Mouse (Mus musculus) left cerebral cortex, postnatal 4 days (tissue): ENCODE measurements around the gene Srd5a3. TPM values are rescaled to one million over a fixed set of nuclear protein-coding genes. Genes with fewer than 3 reads are reported as not detected.
A peak's percentile ranks its signal among the peaks of the same experiment; 100 is the strongest.
"Not testable (repeated sequence)": the region's sequence is repeated elsewhere in the genome, so short reads cannot be mapped to it uniquely, and the experiment has no call there.

Experiments
- DNase-seq: peaks from one replicate; pipeline ENCODE4 v3.0.0-alpha.2; 2022
- intact Hi-C: fragments of 180-260 bp; cut with DNase I; formaldehyde crosslinking; loops from one replicate; pipeline ENCODE4 v1.15.1; 2025
- total RNA-seq, 2 experiments: library from RNA; stranded (reverse); gene quantifications; 2 replicates each; pipeline ENCODE4 v1.2.3; 2021

The Srd5a3 gene
- total RNA-seq, result 10 to 100 TPM; 11.7 to 13.9 TPM

DNA sequence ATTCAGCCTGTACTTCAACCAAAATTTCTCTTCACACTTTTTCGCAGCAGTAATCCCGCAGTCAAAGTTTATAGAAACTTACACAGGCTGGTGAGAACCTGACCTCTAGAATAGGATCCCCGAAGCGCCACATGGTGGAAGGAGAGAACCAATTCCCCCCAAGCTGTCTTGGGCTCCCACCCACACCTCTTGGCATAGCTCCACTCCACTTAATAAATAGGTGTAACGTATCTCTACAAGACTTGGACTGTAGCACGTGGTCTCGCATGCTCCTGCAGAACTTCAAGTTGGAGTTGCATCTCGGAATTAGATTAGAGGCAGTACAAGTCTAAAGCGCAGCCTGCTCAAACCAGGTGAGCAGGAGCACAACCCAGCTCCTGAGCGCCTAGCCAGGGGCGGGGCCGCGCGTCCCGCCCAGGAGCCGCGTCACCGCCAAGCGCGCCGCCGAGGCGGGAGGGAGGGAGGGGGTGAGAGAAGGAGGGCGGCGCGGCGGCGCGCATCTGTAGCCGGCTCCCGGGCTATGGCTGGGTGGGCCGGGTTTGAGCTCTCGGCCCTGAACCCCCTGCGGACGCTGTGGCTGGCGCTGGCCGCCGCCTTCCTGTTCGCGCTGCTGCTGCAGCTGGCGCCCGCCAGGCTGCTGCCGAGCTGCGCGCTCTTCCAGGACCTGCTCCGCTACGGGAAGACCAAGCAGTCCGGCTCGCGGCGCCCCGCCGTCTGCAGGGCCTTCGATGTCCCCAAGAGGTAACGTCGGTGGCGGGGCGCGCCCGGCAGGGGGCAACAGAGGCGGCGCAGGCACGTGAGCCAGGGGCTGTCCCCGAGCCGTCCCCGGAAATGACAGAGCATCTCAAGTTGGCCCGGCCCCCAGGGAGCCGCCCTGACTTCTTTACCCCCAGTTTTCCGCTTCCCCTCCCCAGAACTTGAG, at the start of gene Srd5a3:
Srd5a3 (plus strand) TSS at position 464 of the 922 bp plus-strand sequence.
- peak; percentile 93 for DNase-seq
- intact Hi-C loops, result no loop called here

DNA sequence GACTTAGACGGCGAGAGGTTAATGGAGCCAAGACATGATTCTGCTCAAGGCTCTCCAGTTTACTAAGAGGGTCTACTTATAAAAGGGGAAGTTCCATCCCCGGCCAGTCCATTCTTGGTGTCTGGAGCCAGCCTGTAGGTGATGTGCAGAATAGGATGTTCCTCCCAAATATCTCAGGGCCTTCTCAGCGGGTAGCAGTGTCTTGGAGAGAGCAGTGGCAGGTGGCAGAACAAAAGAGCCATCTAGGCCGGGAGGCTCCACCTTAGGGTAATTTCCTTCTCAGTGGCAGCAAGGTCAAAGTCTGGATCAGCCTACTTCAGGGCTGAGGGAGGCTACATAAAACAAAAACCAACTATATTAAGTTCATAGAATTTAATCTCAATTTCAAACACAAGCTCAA, 36.3 kb upstream of the Srd5a3 start:
- intact Hi-C loops, DNase-seq: not testable (repeated sequence)

DNA sequence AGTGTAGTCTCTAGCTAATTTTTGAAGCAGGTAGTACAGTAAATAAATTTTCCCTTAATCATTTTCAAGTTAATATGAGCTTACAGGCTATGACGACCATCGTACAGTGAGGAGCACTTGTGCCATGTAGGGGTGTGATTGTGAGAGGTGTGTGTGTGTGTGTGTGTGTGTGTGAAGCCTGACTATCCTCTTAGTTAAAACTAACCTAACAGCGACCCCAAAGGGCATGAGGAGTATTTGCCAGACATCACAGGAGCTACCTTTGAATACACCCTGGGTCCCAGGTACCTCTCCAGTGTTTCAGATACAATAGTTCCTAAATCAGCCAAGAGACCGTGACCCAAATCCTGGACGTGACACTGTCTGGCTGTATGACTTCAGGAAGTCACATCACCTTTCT, 32.8 kb upstream of the Srd5a3 start:
- DNase-seq, result no peak

DNA sequence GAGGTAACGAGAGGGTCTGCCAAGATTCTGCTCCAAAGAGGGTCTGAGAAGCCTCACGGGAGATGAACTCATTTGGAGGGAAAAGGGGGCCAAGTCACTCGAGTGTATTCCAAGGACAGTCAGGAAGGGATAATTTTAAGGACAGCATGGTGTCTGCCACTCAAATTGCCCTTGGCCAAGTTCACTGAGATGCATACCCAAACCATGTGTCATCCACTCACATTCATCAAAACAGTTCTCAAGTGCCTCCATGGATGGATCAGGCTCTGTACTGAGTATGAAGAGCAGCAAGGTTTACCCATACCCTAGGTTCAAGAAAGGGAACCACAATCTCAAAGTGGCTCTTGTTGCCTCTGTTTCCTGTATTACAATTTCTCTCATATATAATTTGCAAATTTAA, 31.6 kb upstream of the Srd5a3 start:
- no peak for DNase-seq
- intact Hi-C loops, result no loop called here

More for the DNA sequence above, 32.8 kb upstream of the Srd5a3 start:
- intact Hi-C loops, result no loop called here

DNA sequence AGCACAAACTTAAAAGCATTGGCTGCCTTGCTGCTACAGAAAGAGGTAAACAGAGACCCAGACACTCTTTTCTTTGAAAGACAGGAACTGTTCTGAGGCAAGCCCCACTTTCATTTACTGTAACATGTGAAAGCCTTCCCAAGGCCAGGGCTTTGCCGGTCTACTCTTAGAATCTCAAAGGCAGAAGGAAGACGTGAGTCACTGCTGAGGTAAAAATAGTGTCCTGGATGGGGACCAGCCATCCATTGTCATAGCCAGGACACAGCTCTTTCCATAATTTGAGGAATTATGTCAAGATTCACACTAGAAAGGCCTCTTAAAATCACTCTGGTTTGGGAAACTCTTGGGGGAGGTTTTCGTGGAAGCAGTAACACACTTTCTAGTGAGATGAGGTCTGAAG, 28.9 kb upstream of the Srd5a3 start:
- DNase-seq, result no peak
- intact Hi-C loops, result no loop called here

DNA sequence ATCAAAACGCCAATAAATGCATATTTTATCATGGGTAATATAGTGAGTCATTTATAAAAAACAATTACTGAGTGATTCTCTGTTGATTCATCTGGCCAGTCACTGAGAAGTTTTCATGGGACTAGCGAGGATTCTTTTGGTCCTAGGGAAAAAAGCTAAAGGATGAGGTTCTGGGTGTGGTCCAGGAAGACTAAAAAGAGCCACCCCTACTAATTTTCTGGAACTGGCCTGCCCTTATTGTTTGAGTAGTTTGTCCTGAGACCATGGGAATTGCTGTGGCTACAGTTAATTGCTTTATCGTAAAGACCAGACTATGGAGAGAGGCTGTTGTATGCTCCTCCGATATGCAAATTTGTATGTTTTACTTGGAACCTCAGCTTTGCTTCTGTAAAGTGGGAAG, 28.1 kb upstream of the Srd5a3 start:
- intact Hi-C loops, result no loop called here
- DNase-seq, result no peak

DNA sequence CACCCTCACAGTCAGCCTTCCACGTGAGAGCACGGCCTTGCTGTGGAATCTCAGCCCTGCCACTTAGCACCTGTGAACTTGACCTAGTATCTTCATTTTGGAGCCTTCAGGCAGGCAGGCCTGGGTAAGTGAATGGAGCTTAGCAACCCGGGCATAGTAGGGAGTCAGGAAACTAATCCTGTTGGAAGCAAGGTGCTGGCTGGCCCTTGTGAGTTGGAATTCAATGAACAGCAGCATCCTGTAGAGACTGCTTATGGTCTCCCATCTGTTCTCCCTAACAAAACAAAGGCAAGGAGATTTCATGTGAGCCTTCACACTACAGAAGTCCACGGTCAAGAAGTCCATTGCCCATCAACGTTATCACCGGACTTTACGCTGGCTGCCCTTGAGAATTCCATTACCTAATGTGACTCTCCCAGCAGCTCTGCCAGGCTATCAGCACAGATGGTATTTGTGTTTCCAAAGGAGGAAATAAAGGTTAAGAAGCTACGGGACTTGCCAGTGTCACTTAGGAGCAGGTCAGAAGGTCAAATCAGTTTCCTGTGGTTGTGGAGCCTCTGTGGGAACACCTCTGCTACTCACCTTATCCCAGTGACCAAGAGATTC, 24.5 kb upstream of the Srd5a3 start:
- no peak for DNase-seq
- intact Hi-C loops, result no loop called here

DNA sequence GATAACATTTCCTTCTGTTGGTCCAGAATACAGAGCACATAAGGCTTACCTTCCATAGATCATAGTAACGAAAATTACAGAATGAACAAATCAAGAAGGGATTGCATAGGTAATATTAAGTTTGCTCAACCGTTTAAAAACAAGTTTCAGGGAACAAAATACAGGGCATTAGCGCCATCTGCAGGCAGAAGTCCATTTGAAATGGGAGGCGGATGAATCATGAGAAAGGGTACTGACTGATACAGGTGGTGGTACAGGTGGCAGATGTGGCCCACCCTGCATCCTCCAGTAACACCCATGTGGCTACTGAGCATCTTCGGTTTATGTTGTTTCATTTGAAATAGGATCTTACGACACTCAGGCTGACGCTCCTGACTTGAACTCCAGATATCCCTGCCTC, 21.6 kb upstream of the Srd5a3 start:
- DNase-seq, result peak; percentile 63
- intact Hi-C loops, result loop anchor here (2.0 kb wide), 1 partner anchor 256 kb away; no protein-coding TSS in a partner anchor

DNA sequence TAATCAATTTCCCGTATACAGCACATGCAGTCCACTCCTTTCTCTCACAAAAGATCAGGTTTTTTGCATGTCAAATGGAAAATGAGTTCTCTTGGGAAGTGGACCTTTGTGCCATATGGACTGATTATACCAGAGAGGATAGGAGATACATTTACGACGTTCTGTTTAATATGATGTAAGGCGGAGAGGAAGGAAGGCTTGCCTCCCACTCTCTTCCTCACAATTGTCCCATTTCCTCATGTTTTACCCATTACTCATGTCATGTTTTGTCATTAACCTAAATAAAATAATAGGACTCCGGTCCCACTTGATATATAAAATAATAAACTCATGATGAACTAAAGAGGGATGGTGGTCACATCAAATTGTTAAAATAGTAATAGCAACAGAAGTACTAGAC, 19.4 kb upstream of the Srd5a3 start:
- intact Hi-C loops, result loop anchor here (5.0 kb wide), 1 partner anchor 243 kb away; no protein-coding TSS in a partner anchor
- no peak for DNase-seq

DNA sequence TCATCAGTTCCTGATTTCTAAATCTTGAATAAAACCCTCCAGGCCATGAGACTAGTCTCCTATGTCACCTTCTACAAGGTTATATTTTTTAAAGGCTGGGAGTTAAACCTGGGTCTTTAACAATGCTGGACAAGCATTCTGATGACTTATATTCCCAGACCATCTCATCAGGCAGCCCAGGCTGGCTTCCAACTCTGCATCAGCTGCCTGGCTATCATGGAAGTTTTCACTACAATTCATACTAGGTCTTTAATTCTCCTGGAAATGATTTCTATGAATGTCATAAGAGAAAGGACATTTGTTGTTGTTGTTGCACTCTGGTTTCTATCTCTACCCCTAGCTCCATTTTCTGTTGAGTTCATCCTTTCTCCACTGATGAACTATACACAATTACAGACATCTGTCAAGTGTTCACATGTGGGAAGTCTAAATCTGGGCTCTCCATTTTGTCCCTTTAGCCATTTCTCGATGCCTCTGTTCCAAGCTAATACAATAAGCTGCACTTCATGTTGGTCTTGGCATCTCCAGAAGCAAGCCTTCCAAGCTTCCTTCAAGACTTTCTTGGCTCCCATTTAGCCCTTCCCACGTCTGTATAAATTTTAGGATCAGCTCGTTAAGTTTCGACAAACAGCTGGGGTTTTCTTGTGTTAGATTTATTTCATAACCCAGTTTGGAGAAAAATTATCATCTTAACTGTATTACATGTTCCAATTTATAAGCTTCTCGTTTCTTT, 12.3 kb upstream of the Srd5a3 start:
- no peak for DNase-seq
- intact Hi-C loops, result no loop called here

DNA sequence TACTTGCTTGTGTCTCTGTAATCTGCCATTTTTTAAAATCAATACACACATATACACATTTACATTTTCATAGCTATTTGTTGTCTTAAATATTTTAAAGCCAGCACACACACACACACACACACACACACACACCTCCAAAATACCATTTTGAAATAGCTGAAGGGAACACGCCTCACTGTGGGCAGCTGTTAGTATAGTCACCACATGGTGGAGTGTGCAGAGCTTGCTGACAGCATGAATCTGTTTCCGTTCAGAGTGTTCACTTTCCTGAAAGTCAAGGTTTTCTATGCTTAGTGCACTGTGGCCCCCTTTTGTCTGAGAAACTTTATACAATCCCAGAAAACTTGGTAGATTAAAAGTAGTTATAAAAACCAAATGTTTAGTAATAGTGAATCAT, 9.8 kb upstream of the Srd5a3 start:
- DNase-seq, result no peak
- intact Hi-C loops, result no loop called here

DNA sequence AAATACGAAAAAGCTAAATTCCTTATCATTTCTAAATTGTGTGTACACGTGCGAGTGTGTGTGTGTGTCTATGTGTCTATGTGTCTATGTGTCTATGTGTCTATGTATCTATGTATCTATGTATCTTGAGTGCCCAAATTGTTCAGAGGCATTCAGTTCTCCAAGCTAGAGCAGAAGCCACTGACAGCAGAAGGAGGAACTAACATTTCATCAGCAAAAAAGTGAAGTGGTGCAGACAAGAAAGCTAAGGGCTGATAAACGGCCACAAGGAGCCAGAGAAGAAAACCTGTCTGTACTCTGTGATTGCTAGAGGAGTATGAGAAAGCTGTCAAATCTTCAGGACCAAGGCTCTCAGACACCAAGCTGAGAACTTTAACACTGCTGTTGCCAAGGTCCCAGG, 8.1 kb upstream of the Srd5a3 start:
- intact Hi-C loops, result no loop called here
- DNase-seq, result no peak

DNA sequence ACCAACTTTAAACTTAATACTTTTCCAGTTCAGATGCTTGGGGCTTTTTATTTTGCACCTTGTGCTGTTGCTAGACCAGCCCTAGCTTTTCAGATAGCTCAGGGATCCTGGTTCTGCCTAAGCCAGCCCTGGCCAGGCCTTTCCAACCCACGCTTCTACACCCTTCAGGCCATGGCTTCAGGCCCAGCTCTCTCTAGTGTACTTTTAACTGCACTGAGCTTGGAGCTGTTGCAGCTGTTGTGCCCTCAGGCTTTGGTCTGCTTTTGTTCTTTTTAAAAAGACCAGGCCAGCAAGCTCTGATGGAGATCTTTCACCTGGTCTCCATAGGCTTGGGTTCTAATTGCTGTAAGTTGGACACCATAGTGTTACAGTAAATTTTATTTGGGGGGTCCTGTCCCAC, 4.4 kb upstream of the Srd5a3 start:
- intact Hi-C loops, result no loop called here
- no peak for DNase-seq

DNA sequence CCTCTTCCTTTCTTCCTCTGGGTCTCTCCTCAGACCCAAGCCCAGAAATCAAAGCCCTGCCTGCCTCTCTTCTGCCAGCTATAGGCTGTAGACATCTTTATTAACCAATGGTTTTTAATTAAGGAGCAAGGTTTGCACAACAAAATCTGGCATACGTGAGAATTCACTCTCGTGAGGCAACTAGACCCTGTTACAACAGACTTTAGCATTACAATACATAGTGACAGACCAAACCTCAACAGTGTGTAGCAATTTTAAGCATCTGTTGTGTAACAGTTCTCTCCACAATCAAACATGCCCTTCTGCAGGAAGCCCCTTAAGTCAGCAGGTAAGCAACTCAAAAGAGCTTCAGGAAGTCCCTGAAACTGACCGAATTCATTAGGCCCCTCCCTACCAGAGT, 3.8 kb upstream of the Srd5a3 start:
- intact Hi-C loops, result no loop called here
- no peak for DNase-seq

DNA sequence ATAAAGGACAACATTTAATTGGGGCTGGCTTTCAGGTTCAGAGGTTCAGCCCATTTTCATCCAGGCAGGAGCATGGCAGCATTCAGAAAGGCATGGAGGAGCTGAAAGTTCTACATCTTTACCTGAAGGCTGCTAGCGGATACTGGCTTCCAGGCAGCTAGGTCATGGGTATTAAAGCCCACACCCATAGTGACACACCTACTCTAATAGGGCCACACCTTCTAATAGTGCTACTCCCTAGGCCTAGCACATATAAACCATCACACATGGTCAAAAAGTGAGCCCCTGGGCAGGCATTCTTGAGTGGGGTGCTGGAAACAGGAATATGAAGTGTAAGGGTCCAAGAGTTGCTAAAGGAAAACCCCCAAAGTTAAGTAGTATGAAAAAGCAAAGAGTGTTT, 2.5 kb upstream of the Srd5a3 start:
- no peak for DNase-seq
- intact Hi-C loops, result no loop called here

DNA sequence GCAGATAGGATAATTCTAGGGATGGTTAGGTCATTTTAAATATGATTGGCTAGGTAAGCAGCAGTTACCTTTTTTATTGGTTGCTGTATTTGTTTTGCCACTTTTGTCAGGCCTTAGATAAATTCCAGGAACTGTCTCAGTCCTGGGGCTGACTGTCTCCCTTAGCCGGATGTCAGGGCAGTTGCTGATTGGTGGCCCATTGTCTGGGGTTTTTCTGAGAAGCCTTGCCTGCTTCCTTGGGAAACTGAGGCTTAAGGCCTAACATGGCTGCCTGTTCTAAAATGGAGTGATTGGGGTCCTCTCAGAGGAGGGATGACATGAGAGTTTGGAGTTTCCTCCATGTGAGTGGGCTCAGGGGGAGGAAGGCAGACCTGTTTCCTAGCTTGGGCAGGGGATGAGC, 2.0 kb upstream of the Srd5a3 start:
- intact Hi-C loops, result no loop called here
- no peak for DNase-seq

DNA sequence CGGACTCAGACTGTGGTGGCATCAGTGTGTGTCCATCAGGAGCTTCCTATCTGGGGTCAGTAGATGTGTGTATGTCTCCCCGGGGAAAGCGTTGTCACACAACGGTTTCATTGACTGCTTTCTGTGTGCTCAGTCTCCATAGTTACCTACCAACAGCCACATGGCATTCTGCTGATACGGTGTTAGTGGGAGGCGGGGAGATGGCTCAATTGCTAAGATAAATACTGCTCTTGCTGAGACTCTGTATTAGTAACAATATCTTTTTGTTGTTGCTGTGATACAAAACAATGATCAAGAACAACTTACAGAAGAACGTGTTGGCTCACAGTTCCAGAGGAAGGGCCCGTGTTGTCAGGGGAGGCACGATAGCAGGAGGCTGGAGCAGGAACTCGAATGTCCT, 1.6 kb upstream of the Srd5a3 start:
- no peak for DNase-seq
- intact Hi-C loops, result no loop called here

DNA sequence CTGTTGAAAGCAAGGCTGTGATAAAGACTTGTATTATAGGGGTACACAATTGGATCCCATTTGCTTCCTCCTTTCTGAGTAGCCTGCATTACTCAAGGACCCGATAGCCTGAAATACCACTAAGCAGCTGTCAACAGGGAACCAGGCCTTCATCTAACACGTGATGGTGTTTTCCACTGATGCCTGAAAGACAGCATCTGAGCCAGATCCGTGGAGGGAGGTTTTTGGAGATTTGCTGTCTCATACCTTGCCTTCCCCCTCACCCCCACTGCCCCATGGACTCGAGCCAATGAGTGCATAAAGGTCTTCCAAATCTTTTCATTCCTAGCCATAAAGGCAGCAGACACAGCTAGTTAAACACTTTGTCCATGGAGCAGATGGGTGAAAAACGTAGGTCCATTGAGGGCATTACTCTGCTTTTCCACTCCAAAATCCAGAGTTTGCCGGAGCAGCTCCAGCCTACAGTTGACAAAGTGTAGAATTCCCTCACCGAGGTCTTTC, 850 bp upstream of the Srd5a3 start:
- intact Hi-C loops, result no loop called here
- DNase-seq, result peak; percentile 22

DNA sequence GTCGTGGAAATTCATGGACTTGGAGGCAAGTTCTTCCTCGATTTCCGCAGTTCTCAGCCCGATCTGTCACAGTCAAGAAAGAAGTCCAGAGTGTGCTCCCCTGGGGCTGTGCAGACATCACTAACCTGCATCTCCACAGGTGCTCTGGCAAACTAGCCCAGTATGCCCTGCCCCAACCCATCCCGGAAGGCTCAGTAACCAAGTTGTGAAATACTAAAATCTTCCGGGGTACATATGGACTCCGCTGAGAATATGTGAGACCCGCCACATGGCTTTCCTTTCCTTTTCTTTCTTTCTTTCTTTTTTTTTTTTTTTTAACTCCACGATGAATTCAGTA, 627 bp downstream of the Srd5a3 start:
- DNase-seq, result no peak
- intact Hi-C loops, result no loop called here

DNA sequence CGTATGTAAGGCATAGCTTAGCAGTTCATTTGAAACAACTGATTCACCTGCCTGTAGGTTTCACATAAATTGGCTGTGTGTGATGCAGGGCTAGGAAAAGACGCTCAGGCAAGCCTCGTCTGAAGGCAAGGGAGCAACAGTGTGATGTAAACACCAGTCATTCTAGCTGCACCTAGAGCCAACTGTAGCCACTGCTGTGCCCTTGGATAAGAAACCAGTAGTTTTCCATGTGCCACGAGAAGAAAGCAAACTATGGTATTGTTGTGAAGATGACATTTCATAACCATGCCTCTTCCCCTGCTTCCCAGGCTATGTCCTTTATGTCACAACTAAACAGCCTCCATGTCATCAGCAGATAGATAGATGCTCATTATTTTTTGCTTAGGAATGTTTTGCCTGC, 3.3 kb downstream of the Srd5a3 start:
- DNase-seq, result no peak
- intact Hi-C loops, result no loop called here

DNA sequence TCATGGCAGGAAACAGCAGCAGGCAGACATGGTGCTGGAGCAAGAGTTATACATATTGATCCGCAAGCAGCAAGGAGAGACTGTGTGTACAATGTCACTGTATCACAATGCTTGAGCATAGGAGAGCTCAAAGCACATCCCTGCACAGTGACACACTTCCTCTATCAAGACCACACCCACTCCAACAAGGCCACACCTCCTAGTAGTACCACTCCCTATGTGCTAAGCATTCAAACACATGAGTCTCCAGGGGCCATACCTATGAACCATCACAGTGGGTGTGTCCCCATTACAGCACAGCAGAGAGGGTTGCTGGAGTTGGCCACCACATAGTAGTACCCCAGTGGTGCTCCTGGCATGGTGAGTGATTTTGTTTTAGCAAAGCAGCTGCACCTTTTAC, 6.3 kb downstream of the Srd5a3 start:
- DNase-seq, result no peak
- intact Hi-C loops, result no loop called here

DNA sequence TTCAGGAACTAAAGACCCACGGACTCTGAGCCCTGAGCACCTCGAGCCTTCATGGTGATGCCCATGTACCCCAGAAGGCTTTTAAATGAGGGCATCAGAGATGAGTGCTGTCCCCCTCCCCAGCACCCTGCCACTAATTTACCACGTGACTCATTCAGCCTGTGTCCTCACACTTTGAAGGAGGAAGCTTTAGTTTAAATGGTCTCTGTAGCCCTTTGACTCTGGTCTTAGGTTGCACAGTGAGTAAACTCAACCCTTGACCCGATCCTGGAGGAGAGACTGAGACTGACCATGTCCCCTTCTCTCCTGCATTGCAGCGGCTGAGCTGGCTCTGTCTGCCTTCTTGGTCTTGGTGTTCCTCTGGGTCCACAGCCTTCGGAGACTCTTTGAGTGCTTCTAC, 9.4 kb downstream of the Srd5a3 start:
- intact Hi-C loops, result no loop called here
- DNase-seq, result no peak
